Mouse (Mus musculus) megakaryocyte, embryonic 14.5 days (primary cell): ENCODE measurements around the gene Bco1.

ENCODE experiments used
- FLI1 ChIP-seq: IDR thresholded peaks from 2 replicates; pipeline ENCODE4 v1.6.1; 2012; ENCODE audit warnings: low read length, inconsistent platforms, mixed read lengths
- GATA1 ChIP-seq: IDR thresholded peaks from 3 replicates; pipeline ENCODE4 v1.6.1; 2012; ENCODE audit warnings: mixed read lengths, low read length, inconsistent platforms, borderline replicate concordance

- TF ChIP-seq GATA1 (no peak), FLI1 (no peak)
These were observed 62.1 kb downstream of the Bco1 start for GRCm38 (mm10) chr8:117157769-117158091.
